Mouse (Mus musculus) urinary bladder, postnatal 25 days (tissue): ENCODE measurements at regions not wholly inside any gene's neighbourhood (a gene's known extent, or its start where the extent isn't known, plus 50 kb on each side); places are given as distances from the start of the nearest gene placed in this dataset.

Experiments used
- DNase-seq: peaks from one replicate; pipeline ENCODE4 v3.0.0; 2022; ENCODE audit warnings: low spot score

- no peak for DNase-seq
These were observed 209.1 kb upstream of the Nr2f2 start for GRCm38 (mm10) chr7:70575614-70576013.

- no peak for DNase-seq
These were observed 207.7 kb upstream of the Nr2f2 start for GRCm38 (mm10) chr7:70574194-70574593.

GRCm38 (mm10) chr7:70565034-70565433, 198.5 kb upstream of the Nr2f2 start:
- DNase-seq: no peak

GRCm38 (mm10) chr7:70548936-70549450, 182.5 kb upstream of the Nr2f2 start:
- no peak for DNase-seq

DNA sequence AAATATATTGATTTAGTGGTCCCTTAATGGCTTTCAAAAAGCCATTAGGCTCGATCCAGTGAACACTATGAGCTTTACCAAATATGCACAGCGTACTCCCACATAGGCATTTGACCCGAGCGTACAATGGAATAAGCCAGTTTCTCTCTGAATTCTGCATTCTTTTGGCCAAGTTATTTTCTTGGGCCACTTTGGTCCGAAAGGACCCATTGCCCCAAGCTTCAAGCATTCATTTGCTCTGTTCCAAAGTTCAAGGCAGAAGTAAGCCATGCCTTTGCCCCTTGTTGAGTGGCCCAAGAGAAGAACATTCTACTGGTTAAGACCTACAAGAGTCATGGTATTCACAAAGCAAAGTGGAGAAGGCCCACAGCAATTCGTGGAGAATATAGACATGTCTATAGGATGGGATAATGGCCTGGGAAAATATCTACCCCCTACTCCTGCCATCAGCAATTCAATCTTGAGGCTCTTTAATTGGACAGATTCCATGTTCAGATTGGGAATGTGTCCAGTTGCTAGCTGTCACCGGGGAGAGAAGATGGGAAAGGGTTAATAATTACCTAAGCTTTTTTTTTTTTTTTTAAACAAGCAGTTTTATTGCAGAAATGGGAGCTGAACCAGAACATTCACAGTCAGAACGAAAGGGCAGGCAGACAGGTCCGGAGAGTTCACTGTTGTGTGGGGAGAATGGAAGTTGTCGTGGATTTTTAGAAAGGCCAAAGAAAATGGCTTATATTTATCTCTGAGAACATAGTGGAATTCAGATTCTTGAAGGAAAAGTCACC, 175.5 kb upstream of the Nr2f2 start:
- no peak for DNase-seq

DNA sequence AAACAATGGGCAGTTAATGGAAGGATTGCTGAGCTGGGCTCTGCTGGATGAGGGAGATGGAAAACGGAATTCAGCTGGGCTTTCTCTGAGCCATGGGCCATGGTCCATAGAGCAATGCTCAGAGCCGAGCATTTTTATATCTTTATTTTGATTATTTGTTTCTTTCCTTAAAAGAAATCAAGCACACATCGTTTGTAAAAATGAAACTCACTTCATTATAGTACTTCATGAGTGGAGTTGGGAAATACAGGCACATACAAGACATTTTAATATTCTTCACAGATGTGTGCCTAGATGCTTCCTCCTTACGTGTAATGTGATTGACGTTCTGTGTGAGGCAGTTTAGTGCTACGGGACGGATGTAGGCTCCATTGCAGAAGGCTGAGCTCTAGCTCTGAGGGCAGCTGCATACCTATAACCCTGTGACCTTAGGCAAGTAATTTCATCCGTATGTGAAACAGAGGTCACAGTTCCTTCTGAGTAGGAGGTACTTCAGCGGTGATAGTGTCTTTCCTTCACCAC, 172.6 kb upstream of the Nr2f2 start:
- no peak for DNase-seq

DNA sequence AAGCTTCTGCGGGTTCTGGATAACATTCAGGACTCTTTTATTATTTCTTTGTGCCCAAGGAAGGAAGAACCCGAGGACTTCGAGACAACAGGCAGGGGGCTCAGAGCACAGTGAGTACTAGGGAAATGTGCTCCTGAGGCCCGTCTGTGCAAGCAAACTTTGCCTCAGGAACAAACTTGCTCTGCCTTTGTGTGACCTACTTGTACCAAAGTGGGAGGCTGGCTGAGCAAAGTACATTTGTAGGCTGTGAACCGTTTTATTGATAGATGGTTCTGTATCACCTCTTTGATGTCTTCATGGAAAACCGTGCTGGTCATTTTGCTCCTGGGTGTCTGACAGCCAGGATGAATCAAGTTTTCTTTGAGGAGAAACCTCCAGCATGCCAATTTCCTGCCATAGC, 169.5 kb upstream of the Nr2f2 start:
- DNase-seq: no peak

DNA sequence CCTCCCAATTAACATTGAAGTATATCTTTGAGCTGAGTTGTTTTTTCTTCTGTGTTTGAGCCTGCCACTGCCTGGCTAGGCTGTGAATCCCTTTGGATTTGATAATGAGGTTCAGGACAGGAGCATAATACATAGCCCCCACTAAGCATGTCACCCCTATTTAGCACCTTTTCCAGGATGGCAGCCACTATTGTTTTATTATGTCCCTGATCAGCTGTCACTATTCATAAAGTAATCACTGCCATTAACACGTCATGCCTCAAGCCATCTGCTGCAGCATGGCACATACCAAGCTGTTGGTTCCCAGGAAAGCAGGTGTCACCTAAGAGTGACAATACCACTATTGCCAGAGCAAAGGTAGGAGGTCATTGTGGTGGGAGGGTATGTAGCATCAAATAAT, 167.0 kb upstream of the Nr2f2 start:
- DNase-seq: no peak

- DNase-seq: no peak
These were observed 161.4 kb upstream of the Nr2f2 start for GRCm38 (mm10) chr7:70527921-70528320.

DNA sequence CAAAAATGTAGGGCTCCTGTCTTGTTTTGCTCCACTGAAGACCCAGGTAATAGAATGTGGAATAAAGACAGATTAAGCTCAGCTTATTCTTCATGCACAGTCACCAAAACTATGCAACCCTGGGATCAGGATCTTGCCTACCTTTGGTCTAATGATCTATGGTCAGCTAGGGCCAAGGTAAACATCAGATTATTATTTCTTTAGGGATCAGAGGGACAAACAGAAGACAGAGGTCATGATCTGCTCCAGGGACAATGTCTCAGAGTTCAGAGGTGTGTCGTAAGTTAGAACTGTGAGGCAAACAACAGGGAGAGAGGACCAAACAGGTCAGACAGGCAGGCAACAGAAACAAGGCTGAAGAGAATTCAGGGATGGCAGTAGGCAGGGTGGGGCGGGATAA, 158.8 kb upstream of the Nr2f2 start:
- no peak for DNase-seq

DNA sequence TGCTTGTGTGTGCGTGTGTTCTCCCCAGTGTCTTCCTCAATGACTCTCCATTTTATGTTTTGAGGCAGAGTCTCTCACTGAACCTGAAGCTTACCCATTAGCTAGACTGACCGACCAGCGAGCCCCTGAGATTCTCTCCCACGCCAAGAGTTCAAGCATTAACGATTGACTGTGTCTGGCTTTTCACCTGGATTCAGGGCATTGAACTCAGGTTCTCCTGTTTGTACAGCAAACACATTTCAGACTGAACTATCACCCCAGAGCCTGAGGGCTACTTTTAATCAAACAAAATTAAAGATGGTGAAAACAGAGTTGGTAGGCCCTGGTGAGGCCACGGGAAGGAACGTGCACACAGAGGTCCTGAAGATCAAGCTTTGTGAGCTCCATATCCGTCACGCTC, 158.2 kb upstream of the Nr2f2 start:
- DNase-seq: no peak

GRCm38 (mm10) chr7:70524251-70524650, 157.7 kb upstream of the Nr2f2 start:
- DNase-seq: no peak

DNA sequence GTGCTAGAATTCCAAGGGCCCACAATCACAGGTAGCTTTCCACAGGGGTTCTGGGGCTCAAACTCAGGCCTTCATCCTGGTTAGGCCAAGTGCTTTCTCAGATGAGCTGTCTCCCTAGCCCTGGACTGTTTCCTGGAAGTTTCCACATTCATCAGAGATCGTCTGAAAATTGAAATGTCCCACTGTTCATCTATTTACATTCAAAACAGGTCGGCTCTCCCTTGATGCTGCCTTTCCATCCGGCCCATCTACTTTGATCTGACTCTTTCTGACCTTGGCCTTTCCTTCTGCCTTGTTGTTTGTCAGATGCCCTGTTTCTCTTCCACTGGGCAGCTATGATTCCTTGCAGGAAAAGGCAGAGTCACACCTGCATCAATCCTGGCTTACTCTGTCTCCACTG, 150.2 kb upstream of the Nr2f2 start:
- no peak for DNase-seq

DNA sequence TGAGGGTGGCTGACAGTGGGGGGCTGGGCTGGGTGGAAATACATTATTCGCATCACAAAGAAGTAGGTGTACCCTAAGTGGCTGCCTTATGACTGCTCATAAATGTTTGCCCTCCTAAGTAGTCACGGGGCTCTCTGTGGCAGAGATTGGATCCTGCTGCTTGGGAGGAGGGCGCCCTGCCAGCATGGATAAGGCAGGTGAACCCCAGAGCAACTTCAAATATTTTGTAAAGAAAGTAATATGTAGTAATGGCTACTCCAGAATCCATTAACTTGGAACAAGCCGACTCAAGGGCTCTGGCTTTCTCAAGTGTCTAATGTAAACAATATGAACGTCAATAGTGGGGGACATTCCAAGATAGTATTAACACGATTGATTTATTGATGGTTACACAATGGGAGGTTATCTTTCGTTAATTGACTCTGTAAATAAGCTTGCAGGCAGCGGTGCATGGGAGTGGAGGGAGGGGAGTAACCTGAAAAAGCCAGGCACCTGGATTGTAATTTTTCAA, 148.9 kb upstream of the Nr2f2 start:
- DNase-seq: peak; percentile 23

DNA sequence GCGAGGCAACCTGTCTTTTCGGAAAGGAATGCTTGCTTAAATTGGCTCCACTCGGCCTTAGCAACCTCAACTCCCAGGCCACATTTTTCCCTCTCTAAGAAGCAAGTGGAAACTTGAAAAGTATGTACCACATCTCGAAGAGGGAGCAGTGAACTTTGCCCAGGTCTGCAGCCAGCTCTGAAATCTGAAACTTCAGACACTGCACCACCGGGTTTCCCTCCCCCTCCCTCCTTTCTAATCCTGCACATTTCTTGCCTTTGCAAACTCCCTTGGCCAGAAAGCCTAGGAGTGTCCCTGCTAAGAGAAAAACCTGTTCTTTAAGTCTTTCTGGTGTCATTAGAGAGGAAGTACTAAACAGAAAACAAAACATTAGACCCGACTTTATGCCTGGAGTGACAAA, 148.1 kb upstream of the Nr2f2 start:
- DNase-seq: peak; percentile 18

DNA sequence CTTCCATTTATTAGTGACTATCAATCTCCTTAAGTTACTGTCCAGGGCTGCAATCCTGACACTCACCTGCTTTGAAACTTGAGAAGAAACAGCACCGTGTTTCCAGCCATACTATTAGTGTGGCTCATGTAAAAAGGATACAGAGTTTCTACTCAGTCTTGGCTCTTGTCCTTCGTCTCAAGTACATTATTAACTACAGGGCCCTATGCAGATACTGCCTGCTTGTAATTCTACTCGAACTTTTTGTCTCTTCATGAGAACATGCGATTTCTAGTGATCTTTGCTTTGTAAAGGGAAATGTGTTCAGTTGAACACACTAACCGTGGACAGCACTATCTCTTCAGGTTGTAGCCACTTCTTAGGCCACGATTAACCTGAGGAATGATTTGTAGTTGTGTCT, 145.8 kb upstream of the Nr2f2 start:
- DNase-seq: no peak

- no peak for DNase-seq
These were observed 139.2 kb upstream of the Nr2f2 start for GRCm38 (mm10) chr7:70505671-70506181.

DNA sequence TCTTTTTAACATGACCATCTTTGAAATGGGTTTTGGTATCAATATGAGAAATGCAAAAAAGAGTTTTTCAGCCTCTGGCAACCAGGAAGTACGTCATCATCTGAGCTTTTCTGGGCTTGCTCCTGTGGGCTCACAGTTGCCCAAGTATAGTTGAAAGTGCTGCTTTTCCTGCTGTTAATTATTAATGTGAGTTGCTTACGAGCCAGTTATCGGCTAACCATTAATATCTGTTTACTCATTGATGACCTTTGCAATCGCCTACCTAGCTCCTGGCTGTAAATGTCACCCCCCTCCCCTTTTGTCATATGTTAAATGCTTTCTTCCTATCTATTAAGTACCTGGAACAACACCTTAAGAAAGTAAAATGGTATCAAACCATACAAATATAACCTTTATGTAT, 135.3 kb upstream of the Nr2f2 start:
- DNase-seq: no peak

GRCm38 (mm10) chr7:70496541-70497154, 130.1 kb upstream of the Nr2f2 start:
- DNase-seq: no peak

DNA sequence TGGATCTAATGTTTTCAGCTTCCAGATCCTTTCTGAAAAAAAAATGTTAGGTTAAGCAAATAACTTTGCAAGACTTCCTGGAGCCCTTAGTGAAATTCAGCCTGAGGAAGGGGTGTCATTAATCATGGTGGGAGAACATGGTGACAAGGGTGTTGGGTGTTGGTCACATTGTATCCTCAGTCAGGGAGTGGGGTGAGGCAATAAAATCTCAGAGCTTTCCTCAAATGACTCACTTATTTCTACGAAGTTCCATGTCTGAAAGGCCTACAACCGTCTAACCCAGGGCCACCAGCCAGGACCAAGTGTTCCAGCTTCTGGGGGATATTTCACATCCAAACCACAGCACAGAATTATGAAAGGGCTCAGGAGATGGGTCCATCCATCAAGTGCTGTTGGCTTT, 117.7 kb upstream of the Nr2f2 start:
- DNase-seq: no peak

- no peak for DNase-seq
These were observed 117.0 kb upstream of the Nr2f2 start for GRCm38 (mm10) chr7:70483536-70483935.

- DNase-seq: no peak
These were observed 115.3 kb upstream of the Nr2f2 start for GRCm38 (mm10) chr7:70481880-70482279.

DNA sequence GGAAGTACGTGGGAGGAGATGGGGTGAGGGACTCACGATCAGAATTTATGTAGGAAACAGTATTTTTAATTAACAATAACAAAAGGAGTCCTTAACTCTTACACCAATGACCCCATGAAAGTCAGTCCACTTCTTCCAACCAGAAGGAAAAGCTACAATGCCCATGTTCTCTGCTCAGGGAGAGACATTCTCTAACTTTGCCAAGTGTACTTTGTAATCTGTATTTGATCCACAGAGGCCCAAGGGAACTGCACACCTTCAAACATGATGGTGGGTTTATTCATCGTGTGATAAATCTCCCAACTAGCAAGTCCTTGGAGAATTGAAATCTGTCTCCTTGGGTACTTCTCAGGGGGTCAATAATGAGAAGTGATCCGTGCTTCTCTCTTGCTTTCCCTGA, 106.3 kb upstream of the Nr2f2 start:
- no peak for DNase-seq
